12 mouse cellular contexts compared by ENCODE assay signal in the genomic region with DNA sequence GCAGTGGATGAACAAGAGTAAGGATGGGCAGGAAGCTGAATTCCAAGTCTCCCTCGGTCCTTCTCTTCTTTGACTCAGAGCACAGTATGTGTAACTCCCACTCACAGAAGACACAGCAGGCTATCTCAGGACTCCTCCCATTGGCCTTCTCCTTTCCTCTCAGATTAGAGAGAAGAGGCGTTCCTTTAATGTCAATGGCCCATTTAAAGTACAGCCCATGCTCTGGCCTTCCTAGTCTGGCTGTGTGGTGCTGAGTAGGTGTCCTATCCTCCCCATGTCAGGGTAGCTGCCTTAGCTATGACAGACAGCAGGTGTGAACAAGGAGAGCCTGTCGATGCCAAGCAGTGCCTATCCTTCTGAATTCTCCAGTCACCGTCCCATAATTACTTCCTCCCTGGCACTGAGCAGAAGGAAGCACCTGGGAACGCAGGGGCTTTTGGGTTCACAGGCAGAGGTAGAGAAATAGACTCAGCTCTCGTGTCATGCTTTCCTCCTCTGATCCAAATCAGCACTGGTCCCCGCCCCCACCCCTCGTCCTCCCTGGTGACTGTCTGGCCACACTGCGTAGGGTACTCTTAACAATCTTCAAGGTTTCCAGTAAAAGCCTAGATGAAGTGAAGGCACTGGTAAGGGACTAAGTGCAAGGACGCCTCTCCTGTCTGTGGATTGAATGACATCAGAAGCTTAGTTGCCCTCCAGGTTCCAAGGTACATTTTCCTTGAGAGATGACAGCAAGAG.
DNase-seq lines count a peak whose midpoint lies in the region; ATAC-seq and TF ChIP-seq lines count a peak whose summit lies in the region.
"Had no signal": no experiment of that assay in that cellular context is flagged by ENCODE, and none has a peak within 500 bp of the region (broad histone marks: within the 10 kb centered on the region; RNA-seq: fewer than 3 reads in every experiment).

No protein-coding gene starts in this region.

- peak overlapping the region; percentile 62 for H3K27ac ChIP-seq in forebrain, postnatal 0 days (ENCODE audit: low read depth, low read length)
- H3K27ac ChIP-seq: heart, embryonic 15.5 days; kidney, postnatal 0 days; liver, embryonic 13.5 days had no signal

- H3K9me3 ChIP-seq in forebrain, postnatal 0 days (ENCODE audit: low read length) = no peaks in the 10 kb centered on the region
- H3K9me3 ChIP-seq: heart, embryonic 15.5 days; liver, embryonic 13.5 days had no signal

- 32% methylated on average over 10 of the region's 10 CpGs for WGBS in forebrain, postnatal 0 days

- peak overlapping the region; percentile 33 for H3K4me2 ChIP-seq in forebrain, postnatal 0 days (ENCODE audit: low read depth)
- H3K4me2 ChIP-seq: liver, embryonic 13.5 days had no signal

- H3K4me1 ChIP-seq in forebrain, postnatal 0 days (ENCODE audit: insufficient read depth) = peaks cover 45% of the 10 kb centered on the region
- H3K4me1 ChIP-seq: liver, embryonic 13.5 days had no signal

- peak overlapping the region; percentile 28; the same call in 1 of the 2 replicates for H3K9ac ChIP-seq in forebrain, postnatal 0 days
- H3K9ac ChIP-seq: heart, embryonic 15.5 days; liver, embryonic 13.5 days had no signal

- intact Hi-C loops in left cerebral cortex, postnatal 10 days (cut with DNase I) = no loop called here

- H3K27me3 ChIP-seq in forebrain, postnatal 0 days (ENCODE audit: insufficient read depth, low read length) = no peaks in the 10 kb centered on the region
- H3K27me3 ChIP-seq: heart, embryonic 15.5 days; liver, embryonic 13.5 days had no signal

- no peak overlapping the region for H3K4me3 ChIP-seq in forebrain, postnatal 0 days (ENCODE audit: low read depth, low read length)
- H3K4me3 ChIP-seq: heart, embryonic 15.5 days; liver, embryonic 13.5 days had no signal

- DNase-seq in frontal cortex, postnatal 14 days (ENCODE audit: low spot score in 2 of 2) = no peak
- peak; percentile 66 for DNase-seq in brain, adult 2 months (ENCODE audit: low read depth, low spot score)
- no peak for DNase-seq in forebrain, postnatal 0 days
- DNase-seq in left cerebral cortex, postnatal 10 days (ENCODE audit: extremely low spot score in 1 of 2, low spot score in 2 of 2) = no peak
- no peak for DNase-seq in cerebellum, postnatal 25 days
- DNase-seq in lung, postnatal 10 days = no peak
- DNase-seq: liver, embryonic 13.5 days had no signal

- ATAC-seq in frontal cortex, adult (ENCODE audit: low TSS enrichment) = peak; percentile 49
- ATAC-seq in forebrain, postnatal 0 days = no peak
- ATAC-seq in megakaryocyte progenitor cell, adult 5-6 weeks (replicated peaks; ENCODE audit: poor library complexity) = peak; percentile 29
- ATAC-seq: activated CD4-positive, CD25-positive, alpha-beta regulatory T cell, adult 4 months had no signal

- no peaks in the 10 kb centered on the region for H3K36me3 ChIP-seq in forebrain, postnatal 0 days (ENCODE audit: insufficient read depth)
- H3K36me3 ChIP-seq: heart, embryonic 15.5 days; liver, embryonic 13.5 days had no signal

- TF ChIP-seq CTCF in forebrain, postnatal 0 days (IDR thresholded peaks at IDR 0.05; ENCODE audit: low read depth) = no peak
